Mouse (Mus musculus): ENCODE data around the gene Gm7029. TPM values are rescaled to one million over a fixed set of nuclear protein-coding genes. Genes with fewer than 3 reads are reported as not detected.

Gene Gm7029
- total and polyA plus RNA-seq, 3 experiments, result not detected

DNA sequence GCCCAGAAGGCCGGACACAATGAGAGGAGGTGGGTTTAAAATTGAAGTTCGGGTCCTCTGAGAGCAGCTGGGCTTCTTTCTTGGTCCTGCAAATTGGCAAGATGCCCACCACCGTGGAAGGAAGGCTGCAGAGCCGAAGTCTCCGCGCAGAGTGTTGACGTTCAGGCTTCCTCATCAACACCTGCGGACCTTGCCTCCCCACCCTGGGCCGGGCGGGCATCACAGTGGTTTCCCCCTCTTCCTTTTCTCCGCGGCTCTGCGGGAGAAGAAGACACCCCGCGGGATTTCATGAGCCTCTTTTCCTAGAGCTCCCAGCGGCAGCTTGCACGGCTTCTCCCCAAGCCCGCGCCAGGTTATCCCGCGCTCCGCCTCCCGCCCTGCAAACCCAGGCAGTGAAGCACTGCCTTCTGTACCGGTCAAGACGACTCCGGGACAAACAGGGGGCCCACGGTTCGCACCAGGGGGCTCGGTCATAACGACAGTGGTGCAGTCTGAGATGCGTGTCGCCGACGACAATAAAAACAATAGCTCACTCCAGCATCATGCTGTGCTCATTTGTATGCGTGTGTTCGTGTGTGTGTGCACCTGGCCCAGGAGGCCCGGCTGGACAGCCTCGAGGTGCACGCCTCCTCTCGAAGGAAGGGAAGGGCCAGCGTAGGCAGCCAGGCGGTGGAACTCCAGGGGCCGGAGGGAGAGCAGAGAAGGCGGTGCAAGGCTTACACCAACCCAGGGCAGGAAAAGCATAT is 34.9 kb downstream of the Gm7029 start:
- no peak for ATAC-seq (ENCODE audit: extremely low read depth, insufficient number of reproducible peaks, low FRiP score, poor library complexity, severe bottlenecking)

DNA sequence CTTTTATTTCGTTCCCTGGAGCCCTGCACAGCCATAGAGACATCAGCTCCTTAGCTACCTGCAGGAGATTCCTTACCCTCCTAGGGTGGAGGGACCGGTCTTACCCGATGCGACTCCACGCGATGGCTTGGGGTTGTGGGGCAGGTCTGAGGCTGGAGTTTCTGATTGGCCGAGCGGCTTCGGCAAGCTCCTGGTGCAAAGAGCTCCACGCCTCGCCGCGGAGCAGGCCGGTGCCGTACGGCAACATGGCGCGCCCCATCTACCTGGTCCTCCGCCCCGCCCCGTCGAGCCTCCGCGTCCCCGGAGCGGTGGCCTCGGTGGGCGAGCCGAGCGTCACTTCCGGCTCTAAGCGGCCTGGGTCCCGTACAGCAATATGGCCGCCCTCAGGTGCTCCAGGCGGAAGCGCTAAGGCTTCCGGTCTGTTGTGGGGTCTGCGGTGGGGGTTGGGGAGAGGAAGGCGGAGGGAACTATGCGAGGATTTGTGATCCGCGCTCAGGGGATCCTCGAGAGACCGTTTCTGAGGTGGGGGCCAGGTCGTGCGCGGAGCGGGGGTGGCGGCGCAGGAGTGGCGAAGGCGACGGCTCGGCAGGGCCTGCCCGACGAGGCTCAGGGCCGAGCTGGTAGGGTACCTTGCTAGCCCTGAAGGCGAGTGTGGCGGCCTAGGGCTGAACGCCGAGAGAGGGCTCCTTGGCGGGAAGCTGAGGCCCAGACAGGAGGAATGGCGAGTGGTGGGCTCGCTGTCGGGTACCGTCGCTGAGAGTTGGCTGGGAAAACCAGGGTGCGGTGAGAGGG is 35.6 kb downstream of the Gm7029 start, which contains the start of gene Daxx:
Daxx (plus strand) TSS at position 338 of the 792 bp plus-strand sequence.
- peak; percentile 98 for DNase-seq (ENCODE audit: low spot score)
- H3K36me3 ChIP-seq (replicated peaks), result peaks cover 39% of the 10 kb centered on the region
- no peaks in the 10 kb centered on the region for H3K9me3 ChIP-seq (replicated peaks)
- no peaks in the 10 kb centered on the region for H3K27me3 ChIP-seq (ENCODE audit: insufficient read depth, low read length)
- ATAC-seq (ENCODE audit: extremely low read depth, insufficient number of reproducible peaks, low FRiP score, poor library complexity, severe bottlenecking), result peak; percentile 87
- H3K4me1 ChIP-seq (ENCODE audit: insufficient read depth, low read depth, low read length), result peaks cover 71% of the 10 kb centered on the region
- TF ChIP-seq POLR2AphosphoS5 (IDR thresholded peaks at IDR 0.05; ENCODE audit: insufficient replicate concordance, low read depth, low read length) (no peak), GATA1 (IDR thresholded peaks at IDR 0.05; ENCODE audit: borderline replicate concordance, low read length) (no peak), CTCF (IDR thresholded peaks at IDR 0.05; ENCODE audit: low read depth, low read length) (no peak)
- H3K4me3 ChIP-seq (ENCODE audit: low read depth, low read length), result peak within 1 kb of the TSS; percentile 97

More for the DNA sequence above, 34.9 kb downstream of the Gm7029 start:
- peak; percentile 57 for DNase-seq (ENCODE audit: low spot score)
- peaks cover 71% of the 10 kb centered on the region for H3K4me1 ChIP-seq (ENCODE audit: insufficient read depth, low read depth, low read length)
- peaks cover 32% of the 10 kb centered on the region for H3K36me3 ChIP-seq (replicated peaks)
- H3K4me3 ChIP-seq (ENCODE audit: low read depth, low read length), result peak overlapping the region; percentile 97
- TF ChIP-seq CTCF (IDR thresholded peaks at IDR 0.05; ENCODE audit: low read depth, low read length) (no peak), GATA1 (IDR thresholded peaks at IDR 0.05; ENCODE audit: borderline replicate concordance, low read length) (no peak), POLR2AphosphoS5 (IDR thresholded peaks at IDR 0.05; ENCODE audit: insufficient replicate concordance, low read depth, low read length) (no peak), GATA2 (IDR thresholded peaks at IDR 0.05; ENCODE audit: borderline replicate concordance, low read depth, low read length) (no peak)
- no peaks in the 10 kb centered on the region for H3K27me3 ChIP-seq (ENCODE audit: insufficient read depth, low read length)
- no peaks in the 10 kb centered on the region for H3K9me3 ChIP-seq (replicated peaks)

DNA sequence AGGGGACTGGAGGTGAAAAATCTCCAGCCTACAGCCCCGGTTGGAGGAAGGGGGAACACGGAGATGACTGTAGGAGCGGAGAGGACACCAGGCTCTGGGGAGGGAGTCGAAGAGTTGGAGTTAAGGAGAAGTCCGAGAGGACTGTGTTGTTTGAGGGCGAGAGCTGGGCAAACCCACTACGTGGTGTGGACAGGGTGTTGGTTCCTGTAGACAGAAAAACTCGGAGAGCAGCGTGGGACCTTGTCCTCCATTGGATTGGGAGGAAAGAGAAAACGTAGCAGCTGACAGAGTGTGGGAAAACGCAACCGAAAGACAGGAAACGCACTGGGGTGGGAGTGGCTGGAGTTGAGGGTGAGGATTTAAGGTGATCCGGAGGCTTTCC is 36.2 kb downstream of the Gm7029 start:
- H3K4me3 ChIP-seq (ENCODE audit: low read depth, low read length), result peak overlapping the region; percentile 97
- H3K9me3 ChIP-seq (replicated peaks), result no peaks in the 10 kb centered on the region
- peaks cover 73% of the 10 kb centered on the region for H3K4me1 ChIP-seq (ENCODE audit: insufficient read depth, low read depth, low read length)
- H3K27me3 ChIP-seq (ENCODE audit: insufficient read depth, low read length), result no peaks in the 10 kb centered on the region
- peaks cover 45% of the 10 kb centered on the region for H3K36me3 ChIP-seq (replicated peaks)
- TF ChIP-seq CTCF (IDR thresholded peaks at IDR 0.05; ENCODE audit: low read depth, low read length), result no peak
- TF ChIP-seq POLR2AphosphoS5 (IDR thresholded peaks at IDR 0.05; ENCODE audit: insufficient replicate concordance, low read depth, low read length), result no peak
- TF ChIP-seq GATA1 (IDR thresholded peaks at IDR 0.05; ENCODE audit: borderline replicate concordance, low read length), result no peak
- no peak for TF ChIP-seq TAL1 (conservative IDR thresholded peaks at IDR 0.05; ENCODE audit: low read depth, low read length)
- TF ChIP-seq GATA2 (IDR thresholded peaks at IDR 0.05; ENCODE audit: borderline replicate concordance, low read depth, low read length), result no peak
- peak; percentile 66 for DNase-seq (ENCODE audit: low spot score)
- no peak for ATAC-seq (ENCODE audit: extremely low read depth, insufficient number of reproducible peaks, low FRiP score, poor library complexity, severe bottlenecking)

DNA sequence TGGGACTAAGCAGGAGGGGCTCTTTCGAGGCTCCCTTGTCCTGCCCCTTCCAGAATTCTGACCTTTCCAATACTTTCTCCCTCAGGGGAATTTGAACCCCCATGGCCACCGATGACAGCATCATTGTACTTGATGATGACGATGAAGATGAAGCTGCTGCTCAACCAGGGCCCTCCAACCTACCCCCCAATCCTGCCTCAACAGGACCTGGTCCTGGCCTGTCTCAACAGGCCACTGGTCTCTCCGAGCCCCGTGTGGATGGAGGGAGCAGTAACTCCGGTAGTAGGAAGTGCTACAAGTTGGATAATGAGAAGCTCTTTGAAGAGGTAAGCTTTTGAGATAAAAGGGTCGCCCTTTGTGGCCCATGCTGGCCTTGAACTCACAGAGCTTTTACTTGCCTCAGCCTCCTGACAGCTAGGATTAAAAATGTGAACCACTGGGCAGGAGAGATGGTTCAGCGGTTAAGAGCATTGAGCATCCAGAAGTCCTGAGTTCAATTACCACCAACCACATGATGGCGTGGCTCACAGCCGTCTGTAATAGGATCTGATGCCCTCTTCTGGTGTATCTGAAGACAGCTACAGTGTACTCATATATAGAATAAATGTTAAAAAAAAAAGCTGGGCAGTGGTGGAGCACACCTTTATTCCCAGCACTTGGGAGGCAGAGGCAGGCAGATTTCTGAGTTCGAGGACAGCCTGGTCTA is 36.9 kb downstream of the Gm7029 start:
- Histone ChIP-seq H3K4me3 (ENCODE audit: low read depth, low read length) (peak overlapping the region; percentile 97), H3K4me1 (ENCODE audit: insufficient read depth, low read depth, low read length) (peaks cover 78% of the 10 kb centered on the region), H3K27me3 (ENCODE audit: insufficient read depth, low read length) (no peaks in the 10 kb centered on the region), H3K9me3 (replicated peaks) (no peaks in the 10 kb centered on the region), H3K36me3 (replicated peaks) (peaks cover 50% of the 10 kb centered on the region)
- ATAC-seq (ENCODE audit: extremely low read depth, insufficient number of reproducible peaks, low FRiP score, poor library complexity, severe bottlenecking) (no peak), DNase-seq (ENCODE audit: low spot score) (no peak)
- TF ChIP-seq POLR2AphosphoS5 (IDR thresholded peaks at IDR 0.05; ENCODE audit: insufficient replicate concordance, low read depth, low read length) (no peak), TAL1 (conservative IDR thresholded peaks at IDR 0.05; ENCODE audit: low read depth, low read length) (no peak), CTCF (IDR thresholded peaks at IDR 0.05; ENCODE audit: low read depth, low read length) (no peak), GATA1 (IDR thresholded peaks at IDR 0.05; ENCODE audit: borderline replicate concordance, low read length) (no peak), GATA2 (IDR thresholded peaks at IDR 0.05; ENCODE audit: borderline replicate concordance, low read depth, low read length) (no peak)

DNA sequence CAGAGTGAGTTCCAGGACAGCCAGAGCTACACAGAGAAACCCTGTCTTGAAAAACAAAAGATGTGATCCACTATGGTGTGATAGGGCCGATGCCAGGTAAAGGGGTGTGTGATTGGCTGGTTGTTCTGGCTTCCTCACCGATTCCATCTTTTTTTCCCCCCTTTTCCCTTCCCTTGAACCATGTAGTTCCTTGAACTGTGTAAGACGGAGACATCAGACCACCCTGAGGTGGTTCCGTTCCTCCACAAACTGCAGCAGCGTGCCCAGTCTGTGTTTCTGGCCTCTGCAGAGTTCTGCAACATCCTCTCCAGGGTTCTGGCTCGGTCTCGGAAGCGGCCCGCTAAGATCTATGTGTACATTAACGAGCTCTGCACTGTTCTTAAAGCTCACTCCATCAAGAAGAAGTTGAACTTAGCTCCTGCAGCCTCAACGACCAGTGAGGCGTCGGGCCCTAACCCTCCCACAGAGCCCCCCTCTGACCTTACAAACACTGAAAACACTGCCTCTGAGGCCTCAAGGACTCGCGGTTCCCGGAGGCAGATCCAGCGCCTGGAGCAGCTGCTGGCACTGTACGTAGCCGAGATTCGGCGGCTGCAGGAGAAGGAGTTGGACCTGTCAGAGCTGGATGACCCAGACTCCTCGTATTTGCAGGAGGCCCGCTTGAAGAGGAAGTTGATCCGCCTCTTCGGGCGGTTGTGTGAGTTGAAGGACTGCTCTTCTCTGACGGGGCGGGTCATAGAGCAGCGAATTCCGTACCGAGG is 37.6 kb downstream of the Gm7029 start:
- peaks cover 50% of the 10 kb centered on the region for H3K36me3 ChIP-seq (replicated peaks)
- no peaks in the 10 kb centered on the region for H3K27me3 ChIP-seq (ENCODE audit: insufficient read depth, low read length)
- no peaks in the 10 kb centered on the region for H3K9me3 ChIP-seq (replicated peaks)
- no peak for ATAC-seq (ENCODE audit: extremely low read depth, insufficient number of reproducible peaks, low FRiP score, poor library complexity, severe bottlenecking)
- TF ChIP-seq GATA1 (IDR thresholded peaks at IDR 0.05; ENCODE audit: borderline replicate concordance, low read length), result no peak
- no peak for DNase-seq (ENCODE audit: low spot score)
- peak overlapping the region; percentile 56; the same call in 1 of the 2 replicates for H3K4me3 ChIP-seq (ENCODE audit: low read depth, low read length)
- peaks cover 78% of the 10 kb centered on the region for H3K4me1 ChIP-seq (ENCODE audit: insufficient read depth, low read depth, low read length)
